In genomic region chr5:72159537-72159936, GRCm38 (mm10) we compare ENCODE assay signal across 24 mouse cellular contexts. TPM values are rescaled to one million over a fixed set of nuclear protein-coding genes. Genes with fewer than 3 reads are reported as not detected.
A peak's percentile ranks its signal among the peaks of the same experiment; 100 is the strongest.
DNase-seq lines count a peak whose midpoint lies in the region; ATAC-seq and TF ChIP-seq lines count a peak whose summit lies in the region.
"Had no signal": no experiment of that assay in that cellular context is flagged by ENCODE, and none has a peak within 500 bp of the region (broad histone marks: within the 10 kb centered on the region; RNA-seq: fewer than 3 reads in every experiment).

No protein-coding gene starts in this region.

- no peak for DNase-seq in layer of hippocampus, adult 2 months (ENCODE audit: low spot score in 2 of 2)
- no peak for DNase-seq in layer of hippocampus, adult 9-10 months (ENCODE audit: low spot score)
- DNase-seq in spleen, adult 2 months (ENCODE audit: low read depth in 1 of 2, low spot score in 2 of 2), result no peak
- no peak for DNase-seq in spleen, postnatal 14 days (ENCODE audit: low spot score in 2 of 2)
- DNase-seq in left cerebral cortex, postnatal 36 days (ENCODE audit: low spot score in 2 of 2), result no peak
- DNase-seq in thymus, postnatal 36 days, result no peak
- DNase-seq: adrenal gland, adult 8-10 months; cerebellum, adult 9-10 months; cerebellum, postnatal 36 days; gastrocnemius, postnatal 25 days; heart, postnatal 10 days; kidney, adult 2 months; kidney, postnatal 36 days; layer of hippocampus, postnatal 36 days; lung, postnatal 14 days; right cerebral cortex, adult 18-20 months; spleen, adult 18-20 months had no signal

- TF ChIP-seq POLR2A in spleen, adult 2 months (IDR thresholded peaks at IDR 0.05; ENCODE audit: low read depth, low read length), result no peak

- H3K4me1 ChIP-seq in spleen, adult 2 months (ENCODE audit: control insufficient read depth, insufficient read depth, insufficient read length), result peaks cover 14% of the 10 kb centered on the region
- H3K4me1 ChIP-seq: intestine, embryonic 15.5 days had no signal

- H3K27me3 ChIP-seq in spleen, adult 2 months (ENCODE audit: control insufficient read depth, insufficient read depth, low read length), result no peaks in the 10 kb centered on the region
- H3K27me3 ChIP-seq: intestine, embryonic 15.5 days; midbrain, embryonic 15.5 days; neural tube, embryonic 12.5 days had no signal

- intact Hi-C loops in left cerebral cortex, postnatal 36 days (cut with DNase I), result no loop called here

- TF ChIP-seq CTCF in layer of hippocampus, adult 2 months (conservative IDR thresholded peaks at IDR 0.05), result no peak
- no peak for TF ChIP-seq CTCF in spleen, adult 2 months (IDR thresholded peaks at IDR 0.05; ENCODE audit: extremely low read depth, insufficient read depth, insufficient read length, insufficient replicate concordance)

- peaks cover 23% of the 10 kb centered on the region for H3K36me3 ChIP-seq in spleen, adult 2 months (ENCODE audit: control insufficient read depth, insufficient read depth, low read length)

- H3K27ac ChIP-seq in layer of hippocampus, adult 2 months, result peak overlapping the region; percentile 81; the same call in 1 of the 2 replicates
- peak overlapping the region; percentile 6; the same call in 1 of the 2 replicates for H3K27ac ChIP-seq in spleen, adult 2 months (ENCODE audit: insufficient read depth, low read length)
- H3K27ac ChIP-seq: intestine, embryonic 15.5 days; midbrain, embryonic 15.5 days; neural tube, embryonic 12.5 days had no signal

- WGBS in spleen, adult 2 months, result 29% methylated on average over 6 of the region's 6 CpGs

- peak; percentile 59 for ATAC-seq in CD4-positive, CD25-positive, alpha-beta regulatory T cell, adult 4 months
- peak; percentile 66 for ATAC-seq in inflammation-experienced regulatory T-cells, adult 6 months
- ATAC-seq: forebrain, embryonic 14.5 days; hindbrain, embryonic 16.5 days; intestine, embryonic 15.5 days; midbrain, embryonic 15.5 days had no signal

- no peak overlapping the region for H3K4me3 ChIP-seq in layer of hippocampus, adult 2 months
- no peak overlapping the region for H3K4me3 ChIP-seq in spleen, adult 2 months (ENCODE audit: extremely low read depth, insufficient read depth, insufficient read length)
- H3K4me3 ChIP-seq: intestine, embryonic 15.5 days; midbrain, embryonic 15.5 days; neural tube, embryonic 12.5 days had no signal

RNA-seq across cellular contexts. Expression of gene Commd8, which starts 8.5 kb away (rescaled TPM):
- total RNA-seq in layer of hippocampus, adult 2 months (2021), result 100 to 1,000 TPM; 105 to 113 TPM
- 4.4 and 5.2 TPM in 2 replicates for polyA plus RNA-seq in spleen, adult 2 months (2012; rRNA removed)
- 100 to 1,000 TPM; 160 to 172 TPM for polyA plus RNA-seq in CD4-positive, CD25-positive, alpha-beta regulatory T cell, adult 4 months (2017; shearing (Covaris generic))
- polyA plus RNA-seq in inflammation-experienced regulatory T-cells, adult 6 months (2017; shearing (Covaris generic)), result 100 to 1,000 TPM; 199 to 211 (median 208) TPM
- 10 to 100 TPM; 84.5 to 86.8 TPM for total RNA-seq in left cerebral cortex, postnatal 36 days (2021)

Comparison
In these comparisons a context has a peak if more than half of its experiments do, and no peak if none do; other contexts are left out.
1. RNA of gene Commd8, which starts 8.5 kb away (polyA plus RNA-seq): 199 to 211 TPM in inflammation-experienced regulatory T-cells, adult 6 months and 160 to 172 TPM in CD4-positive, CD25-positive, alpha-beta regulatory T cell, adult 4 months; 4.4 to 5.2 TPM in spleen, adult 2 months; every median in the first group is over 10 times any median in the second.